Mouse (Mus musculus) E14TG2a.4 (cell line): ENCODE results near the gene Themis3.

ENCODE experiments used
- CTCF ChIP-seq: conservative IDR thresholded peaks from 2 replicates; pipeline ENCODE4 v1.5.1; 2014; ENCODE audit warnings: low read length
- NANOG ChIP-seq: IDR thresholded peaks from 2 replicates; pipeline ENCODE4 v1.6.1; 2014; ENCODE audit warnings: borderline replicate concordance, low read length, mixed read lengths

- TF ChIP-seq CTCF: no peak
- no peak for TF ChIP-seq NANOG
Observed at GRCm38 (mm10) chr17:66532285-66532684, 62.1 kb downstream of the Themis3 start.
